Mouse (Mus musculus) erythroblast, embryonic 14.5 days (primary cell): ENCODE measurements around the gene Palmd.

Source experiments
- GATA1 ChIP-seq: IDR thresholded peaks from 2 replicates; pipeline ENCODE4 v1.6.1; 2012; ENCODE audit warnings: low read length, inconsistent platforms, mixed read lengths
- TAL1 ChIP-seq: IDR thresholded peaks from 3 replicates; pipeline ENCODE4 v1.6.1; 2012; ENCODE audit warnings: low read length, inconsistent platforms, mixed read lengths

DNA sequence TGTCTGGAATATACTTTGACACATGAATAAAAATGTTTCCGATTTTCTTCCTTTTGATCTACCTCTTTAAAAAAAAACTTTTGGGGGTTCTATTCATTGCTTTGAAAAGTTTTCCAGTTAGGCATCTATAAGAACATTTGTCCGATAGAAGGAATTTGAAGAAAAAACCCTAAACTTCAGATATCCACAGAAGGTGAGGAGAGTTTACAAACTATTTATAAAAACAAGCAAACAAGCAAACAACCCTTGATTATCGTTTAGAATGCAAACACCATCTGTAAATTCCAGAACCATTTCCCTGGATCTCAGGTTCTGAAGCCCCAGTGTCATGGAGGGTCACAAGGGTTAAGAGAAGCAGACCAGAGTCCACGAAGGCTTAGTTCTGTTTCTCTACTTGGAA is 820 bp downstream of the Palmd start, which contains the start of gene 4930455H04Rik:
- no peak for TF ChIP-seq GATA1
- no peak for TF ChIP-seq TAL1
